Mouse (Mus musculus) erythroblast, embryonic 14.5 days (primary cell): ENCODE data around the gene Ino80.

Experiments
- GATA1 ChIP-seq: IDR thresholded peaks from 2 replicates; pipeline ENCODE4 v1.6.1; 2012; ENCODE audit warnings: low read length, inconsistent platforms, mixed read lengths
- TAL1 ChIP-seq: IDR thresholded peaks from 3 replicates; pipeline ENCODE4 v1.6.1; 2012; ENCODE audit warnings: low read length, inconsistent platforms, mixed read lengths

GRCm38 (mm10) chr2:119525422-119525821 is 47.9 kb upstream of the Ino80 start:
- TF ChIP-seq GATA1 (no peak), TAL1 (no peak)
